Mouse (Mus musculus): ENCODE results near the gene Pitpnm2.

The Pitpnm2 gene

GRCm38 (mm10) chr5:124182097-124182496 is 67.5 kb downstream of the Pitpnm2 start:
- Histone ChIP-seq H3K4me1 (replicated peaks; ENCODE audit: low read depth, low read length) (peaks cover 68% of the 10 kb centered on the region), H3K27me3 (ENCODE audit: insufficient read depth, low read length) (peaks cover 50% of the 10 kb centered on the region), H3K36me3 (ENCODE audit: insufficient read depth, low read length) (no peaks in the 10 kb centered on the region), H3K4me3 (replicated peaks; ENCODE audit: low read length) (no peak overlapping the region), H3K9me3 (ENCODE audit: low read length) (no peaks in the 10 kb centered on the region)
- no peak for TF ChIP-seq CTCF (conservative IDR thresholded peaks at IDR 0.05; ENCODE audit: low read length)
- TF ChIP-seq POU5F1 (IDR thresholded peaks at IDR 0.05; ENCODE audit: borderline replicate concordance, low read length) = no peak
- TF ChIP-seq NANOG (IDR thresholded peaks at IDR 0.05; ENCODE audit: borderline replicate concordance, low read length) = no peak

GRCm38 (mm10) chr5:124180500-124181167 is 68.9 kb downstream of the Pitpnm2 start:
- Histone ChIP-seq H3K36me3 (ENCODE audit: insufficient read depth, low read length) (no peaks in the 10 kb centered on the region), H3K27me3 (ENCODE audit: insufficient read depth, low read length) (peaks cover 37% of the 10 kb centered on the region), H3K4me1 (replicated peaks; ENCODE audit: low read depth, low read length) (peaks cover 68% of the 10 kb centered on the region), H3K4me3 (replicated peaks; ENCODE audit: low read length) (peak overlapping the region; percentile 35; the same call in 1 of the 2 replicates), H3K9me3 (ENCODE audit: low read length) (no peaks in the 10 kb centered on the region)
- TF ChIP-seq NANOG (IDR thresholded peaks at IDR 0.05; ENCODE audit: borderline replicate concordance, low read length) (no peak), POU5F1 (IDR thresholded peaks at IDR 0.05; ENCODE audit: borderline replicate concordance, low read length) (no peak), CTCF (conservative IDR thresholded peaks at IDR 0.05; ENCODE audit: low read length) (no peak)

DNA sequence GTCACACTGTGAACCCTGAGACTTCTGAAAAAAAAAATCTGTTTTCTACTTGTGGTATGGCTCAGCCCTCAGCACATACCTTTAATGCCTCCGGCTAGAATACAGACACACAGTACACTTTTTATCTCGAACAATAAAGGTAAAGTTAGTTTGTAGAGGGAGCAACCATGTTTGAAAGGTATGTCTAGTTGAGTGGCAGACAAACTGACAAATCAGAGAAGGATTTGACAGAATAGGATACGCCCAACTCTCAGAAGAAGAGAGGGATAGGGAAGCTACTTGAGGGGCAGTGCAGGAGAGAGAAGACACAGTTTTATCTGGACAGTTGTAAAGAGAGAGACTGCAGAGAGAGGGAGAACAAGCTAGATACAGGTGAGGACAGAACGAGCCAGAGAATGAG is 70.1 kb downstream of the Pitpnm2 start:
- H3K36me3 ChIP-seq (ENCODE audit: insufficient read depth, low read length) = no peaks in the 10 kb centered on the region
- peaks cover 66% of the 10 kb centered on the region for H3K4me1 ChIP-seq (replicated peaks; ENCODE audit: low read depth, low read length)
- H3K4me3 ChIP-seq (replicated peaks; ENCODE audit: low read length) = no peak overlapping the region
- H3K9me3 ChIP-seq (ENCODE audit: low read length) = no peaks in the 10 kb centered on the region
- peaks cover 32% of the 10 kb centered on the region for H3K27me3 ChIP-seq (ENCODE audit: insufficient read depth, low read length)
- TF ChIP-seq NANOG (IDR thresholded peaks at IDR 0.05; ENCODE audit: borderline replicate concordance, low read length) (no peak), CTCF (conservative IDR thresholded peaks at IDR 0.05; ENCODE audit: low read length) (no peak), POU5F1 (IDR thresholded peaks at IDR 0.05; ENCODE audit: borderline replicate concordance, low read length) (no peak)

DNA sequence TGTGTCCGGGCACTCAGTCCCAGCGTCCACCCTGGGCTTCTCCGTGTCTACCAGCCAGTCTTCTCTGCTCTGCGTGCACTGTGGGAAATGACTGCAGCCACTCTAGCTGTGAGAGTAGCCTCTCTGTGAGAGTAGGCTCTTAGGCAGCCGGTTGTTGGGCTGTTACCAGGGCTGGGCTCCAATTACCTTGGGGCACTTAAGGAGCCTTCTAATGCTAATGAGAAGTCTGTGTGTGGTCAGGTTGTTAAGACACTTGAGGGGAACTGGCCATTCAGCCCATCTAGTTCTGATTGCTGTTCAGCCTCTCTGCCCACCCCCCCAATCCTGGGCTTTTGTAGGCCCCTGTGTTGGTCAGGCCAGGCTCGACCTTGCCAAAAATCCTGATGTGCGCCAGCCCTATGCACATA is 72.8 kb downstream of the Pitpnm2 start:
- Histone ChIP-seq H3K27me3 (ENCODE audit: insufficient read depth, low read length) (peaks cover 44% of the 10 kb centered on the region), H3K9me3 (ENCODE audit: low read length) (no peaks in the 10 kb centered on the region), H3K36me3 (ENCODE audit: insufficient read depth, low read length) (no peaks in the 10 kb centered on the region), H3K4me3 (replicated peaks; ENCODE audit: low read length) (peak overlapping the region; percentile 53), H3K4me1 (replicated peaks; ENCODE audit: low read depth, low read length) (peaks cover 87% of the 10 kb centered on the region)
- peak; percentile 88 for TF ChIP-seq NANOG (IDR thresholded peaks at IDR 0.05; ENCODE audit: borderline replicate concordance, low read length)
- TF ChIP-seq CTCF (conservative IDR thresholded peaks at IDR 0.05; ENCODE audit: low read length) = no peak
- TF ChIP-seq POU5F1 (IDR thresholded peaks at IDR 0.05; ENCODE audit: borderline replicate concordance, low read length) = no peak

- peaks cover 73% of the 10 kb centered on the region for H3K4me1 ChIP-seq (replicated peaks; ENCODE audit: low read depth, low read length)
- H3K4me3 ChIP-seq (replicated peaks; ENCODE audit: low read length) = no peak overlapping the region
- no peaks in the 10 kb centered on the region for H3K36me3 ChIP-seq (ENCODE audit: insufficient read depth, low read length)
- no peak for TF ChIP-seq POU5F1 (IDR thresholded peaks at IDR 0.05; ENCODE audit: borderline replicate concordance, low read length)
- TF ChIP-seq CTCF (conservative IDR thresholded peaks at IDR 0.05; ENCODE audit: low read length) = no peak
- no peak for TF ChIP-seq NANOG (IDR thresholded peaks at IDR 0.05; ENCODE audit: borderline replicate concordance, low read length)
- H3K9me3 ChIP-seq (ENCODE audit: low read length) = no peaks in the 10 kb centered on the region
- peaks cover 46% of the 10 kb centered on the region for H3K27me3 ChIP-seq (ENCODE audit: insufficient read depth, low read length)
Observed at GRCm38 (mm10) chr5:124175138-124175537, 74.4 kb downstream of the Pitpnm2 start.

DNA sequence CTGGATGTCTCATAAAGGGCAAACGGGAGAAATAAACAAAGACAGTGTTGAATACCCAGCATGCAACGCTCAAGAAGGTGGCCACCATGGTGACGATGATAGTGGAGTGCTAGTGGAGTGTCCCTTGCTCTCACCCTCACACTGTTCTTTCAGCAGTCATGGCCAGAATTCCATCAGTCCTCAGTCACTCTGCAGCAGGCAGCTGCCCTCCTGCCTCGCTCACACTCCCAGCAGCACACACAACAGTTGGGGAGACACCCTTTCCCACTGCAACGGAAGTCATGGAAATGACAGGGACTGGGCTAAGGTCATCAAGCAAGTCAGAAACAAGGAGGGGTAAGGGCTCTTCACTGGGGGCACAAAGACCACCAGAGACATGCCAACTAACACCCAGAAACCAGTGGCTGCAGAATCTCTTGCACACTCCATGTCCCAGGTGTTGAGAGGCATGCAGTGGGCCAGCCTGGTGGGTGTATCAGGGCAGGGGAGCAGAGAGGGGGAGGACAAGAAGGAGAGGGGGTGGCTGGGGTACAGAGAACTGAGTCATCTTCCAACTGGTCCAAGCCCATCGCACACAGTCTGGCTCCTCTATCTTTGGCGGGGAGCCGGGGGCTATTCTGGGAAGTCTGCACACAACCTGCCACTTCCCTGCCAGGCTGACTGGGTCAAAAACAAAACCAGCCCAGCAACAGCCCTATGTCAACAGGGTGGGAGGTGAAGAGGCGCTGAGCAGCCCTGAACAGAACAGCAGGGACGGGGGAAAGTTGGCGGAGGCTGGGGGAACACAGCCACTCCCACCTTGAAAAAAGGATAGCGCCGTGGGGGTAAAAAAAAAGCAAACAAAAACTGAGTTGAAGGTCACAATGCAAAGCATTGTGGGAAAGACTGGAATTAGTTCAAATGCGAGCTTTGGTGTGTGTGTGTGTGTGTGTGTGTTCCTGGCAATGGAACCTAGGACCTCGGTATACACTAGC is 76.3 kb downstream of the Pitpnm2 start:
- H3K9me3 ChIP-seq (ENCODE audit: low read length) = no peaks in the 10 kb centered on the region
- peaks cover 55% of the 10 kb centered on the region for H3K4me1 ChIP-seq (replicated peaks; ENCODE audit: low read depth, low read length)
- peaks cover 39% of the 10 kb centered on the region for H3K27me3 ChIP-seq (ENCODE audit: insufficient read depth, low read length)
- no peak for TF ChIP-seq NANOG (IDR thresholded peaks at IDR 0.05; ENCODE audit: borderline replicate concordance, low read length)
- TF ChIP-seq CTCF (conservative IDR thresholded peaks at IDR 0.05; ENCODE audit: low read length) = no peak
- TF ChIP-seq POU5F1 (IDR thresholded peaks at IDR 0.05; ENCODE audit: borderline replicate concordance, low read length) = no peak
- H3K36me3 ChIP-seq (ENCODE audit: insufficient read depth, low read length) = no peaks in the 10 kb centered on the region
- 0 out of 2 replicates have a peak overlapping the region, but pooled peaks have one; percentile 13 for H3K4me3 ChIP-seq (replicated peaks; ENCODE audit: low read length)

- Histone ChIP-seq H3K36me3 (ENCODE audit: insufficient read depth, low read length) (no peaks in the 10 kb centered on the region), H3K4me1 (replicated peaks; ENCODE audit: low read depth, low read length) (peaks cover 44% of the 10 kb centered on the region), H3K9me3 (ENCODE audit: low read length) (no peaks in the 10 kb centered on the region), H3K27me3 (ENCODE audit: insufficient read depth, low read length) (peaks cover 33% of the 10 kb centered on the region), H3K4me3 (replicated peaks; ENCODE audit: low read length) (no peak overlapping the region)
- TF ChIP-seq POU5F1 (IDR thresholded peaks at IDR 0.05; ENCODE audit: borderline replicate concordance, low read length) (no peak), CTCF (conservative IDR thresholded peaks at IDR 0.05; ENCODE audit: low read length) (no peak), NANOG (IDR thresholded peaks at IDR 0.05; ENCODE audit: borderline replicate concordance, low read length) (no peak)
Observed at GRCm38 (mm10) chr5:124172246-124172645, 77.3 kb downstream of the Pitpnm2 start.

DNA sequence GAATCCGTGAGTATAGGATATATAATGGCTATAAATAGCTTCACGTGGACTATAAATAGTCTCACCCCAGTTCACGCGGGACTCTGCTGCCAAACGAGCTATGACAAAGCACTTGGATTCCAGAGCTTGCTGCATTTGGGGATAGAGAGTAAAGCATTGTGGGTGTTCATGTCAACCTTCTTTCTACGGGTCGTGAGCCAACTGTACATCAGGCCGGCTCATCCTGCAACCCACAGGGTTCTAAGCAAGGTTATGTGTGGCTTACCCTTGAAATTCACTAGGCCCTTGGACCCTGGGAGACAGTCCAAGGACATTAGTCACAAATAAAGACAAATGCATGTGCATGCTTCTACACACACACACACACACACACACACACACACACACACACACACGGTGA is 77.8 kb downstream of the Pitpnm2 start:
- Histone ChIP-seq H3K9me3 (ENCODE audit: low read length) (no peaks in the 10 kb centered on the region), H3K4me3 (replicated peaks; ENCODE audit: low read length) (no peak overlapping the region), H3K27me3 (ENCODE audit: insufficient read depth, low read length) (peaks cover 33% of the 10 kb centered on the region), H3K36me3 (ENCODE audit: insufficient read depth, low read length) (no peaks in the 10 kb centered on the region), H3K4me1 (replicated peaks; ENCODE audit: low read depth, low read length) (peaks cover 40% of the 10 kb centered on the region)
- TF ChIP-seq NANOG (IDR thresholded peaks at IDR 0.05; ENCODE audit: borderline replicate concordance, low read length) (no peak), POU5F1 (IDR thresholded peaks at IDR 0.05; ENCODE audit: borderline replicate concordance, low read length) (no peak), CTCF (conservative IDR thresholded peaks at IDR 0.05; ENCODE audit: low read length) (no peak)
